Mouse (Mus musculus) heart, adult 9 months (tissue): ENCODE data around the gene Dst.
"Not testable (repeated sequence)": the region's sequence is repeated elsewhere in the genome, so short reads cannot be mapped to it uniquely, and the experiment has no call there.

Experiments
- DNase-seq, 2 experiments: peaks; one replicate each; pipeline ENCODE4 v3.0.0; 2022; ENCODE audit warnings: low spot score in 2 of 2

Dst gene

DNA sequence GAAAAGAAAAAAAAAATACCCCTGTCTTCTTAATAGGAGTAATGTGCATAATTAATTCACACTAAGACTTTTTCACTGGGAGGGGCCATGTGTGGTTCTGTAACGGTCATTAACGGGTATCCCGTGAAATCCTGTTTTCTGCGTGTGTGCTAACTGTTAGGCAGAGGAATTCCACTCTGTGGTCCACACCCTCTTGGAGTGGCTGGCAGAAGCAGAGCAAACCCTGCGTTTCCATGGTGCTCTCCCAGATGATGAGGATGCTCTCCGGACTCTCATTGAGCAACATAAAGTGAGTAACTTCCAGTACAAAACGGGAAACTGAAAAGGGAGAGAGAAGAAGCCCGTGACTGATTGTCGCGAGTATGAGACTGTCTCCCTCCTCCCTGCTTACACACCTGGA, 379.7 kb downstream of the Dst start:
- DNase-seq = no peak

DNA sequence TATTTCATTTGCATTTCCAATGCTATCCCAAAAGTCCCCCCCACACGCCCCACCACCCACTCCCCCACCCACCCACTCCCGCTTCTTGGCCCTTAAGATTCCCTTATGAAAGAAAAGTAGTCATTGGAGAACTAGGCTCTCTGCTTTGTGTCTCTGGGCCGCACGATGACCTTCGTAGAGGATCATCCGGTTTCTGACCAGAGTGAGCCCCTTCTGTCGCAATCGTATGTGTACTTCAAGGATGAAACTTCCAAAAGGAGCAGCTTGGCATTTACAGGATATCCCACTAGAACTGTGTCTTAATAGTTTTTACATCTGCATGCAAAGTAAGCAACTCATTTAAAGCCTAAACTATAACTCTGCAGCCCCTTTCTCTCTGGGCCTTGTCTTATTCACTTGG, 380.2 kb downstream of the Dst start:
- DNase-seq = no peak

DNA sequence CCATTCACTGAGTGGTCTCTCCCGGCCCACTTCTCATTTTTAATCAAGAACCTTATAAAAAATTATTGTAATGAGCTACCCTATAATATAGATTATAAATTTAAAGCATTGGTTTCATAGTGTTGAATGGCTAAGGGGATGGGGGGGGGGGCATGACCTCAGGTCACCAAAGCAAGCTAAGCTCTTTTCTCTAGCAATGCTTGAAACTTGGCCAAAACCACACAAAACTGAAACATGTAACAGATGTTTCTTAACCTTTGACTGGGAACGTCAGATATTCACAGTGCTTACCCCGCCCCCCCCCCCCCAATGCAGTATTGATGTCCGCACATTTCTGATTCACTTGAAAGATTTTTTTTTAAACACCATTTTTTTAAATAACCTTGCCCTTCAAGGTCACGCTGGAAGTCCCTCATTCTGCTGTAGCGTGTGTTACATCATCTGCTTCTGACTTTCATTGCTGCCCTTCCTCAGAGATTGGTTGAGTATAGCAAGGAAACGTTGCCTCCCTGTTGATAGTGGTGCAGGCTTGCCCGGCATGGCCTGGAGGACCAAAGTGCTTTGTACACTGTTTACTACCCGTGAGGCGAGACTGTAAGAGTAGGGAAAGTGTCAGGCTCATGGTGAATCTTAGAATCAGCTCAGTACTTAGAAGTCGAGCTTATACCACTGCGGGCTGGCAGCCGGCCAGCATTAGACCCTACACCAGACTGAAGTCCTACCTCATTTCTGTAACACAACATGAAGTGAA, 380.9 kb downstream of the Dst start:
- DNase-seq = no peak

DNA sequence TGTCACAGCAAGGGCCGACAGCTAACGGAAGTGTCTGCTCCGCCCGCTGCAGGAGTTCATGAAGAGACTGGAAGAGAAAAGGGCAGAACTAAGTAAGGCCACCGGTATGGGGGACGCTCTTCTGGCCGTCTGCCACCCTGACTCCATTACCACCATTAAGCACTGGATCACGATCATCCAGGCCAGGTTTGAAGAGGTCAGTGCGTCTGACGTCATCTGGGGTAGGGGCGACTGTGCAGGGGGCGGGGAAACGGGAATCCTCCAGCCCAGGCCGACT, 381.4 kb downstream of the Dst start:
- DNase-seq = no peak

DNA sequence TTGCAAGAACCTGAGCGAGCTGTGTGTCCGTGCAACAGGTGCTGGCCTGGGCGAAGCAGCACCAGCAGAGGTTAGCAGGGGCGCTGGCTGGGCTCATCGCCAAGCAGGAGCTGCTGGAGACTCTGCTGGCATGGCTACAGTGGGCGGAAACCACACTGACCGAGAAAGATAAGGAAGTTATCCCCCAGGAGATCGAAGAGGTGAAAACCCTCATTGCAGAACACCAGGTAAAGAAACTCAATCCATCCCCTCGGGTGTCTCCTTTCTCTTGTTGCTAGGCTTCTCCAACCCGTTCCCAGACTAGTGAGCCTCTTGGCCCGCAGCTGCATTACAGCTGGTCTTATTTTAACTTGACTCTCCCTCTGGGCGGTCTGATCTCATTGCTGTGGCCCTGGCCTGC, 382.3 kb downstream of the Dst start:
- DNase-seq = peak; percentile 71 to 74

DNA sequence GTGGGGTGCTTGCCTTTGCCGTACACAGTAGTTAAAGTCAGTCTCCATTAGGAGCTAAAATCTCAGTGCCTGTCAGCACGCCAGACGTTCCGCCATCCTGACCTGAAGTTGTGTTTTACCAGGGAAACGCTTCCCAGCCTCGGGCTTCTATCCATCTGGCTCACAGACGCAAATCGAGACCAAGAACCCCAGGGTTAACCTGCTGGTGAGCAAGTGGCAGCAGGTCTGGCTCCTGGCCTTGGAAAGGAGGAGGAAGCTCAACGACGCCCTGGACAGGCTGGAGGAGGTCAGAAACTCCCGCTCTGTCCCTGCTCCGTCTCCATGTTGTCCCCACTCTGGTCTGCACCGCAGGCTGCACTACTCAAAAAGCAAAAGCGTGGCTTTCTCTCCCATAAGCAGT, 385.2 kb downstream of the Dst start:
- no peak for DNase-seq

DNA sequence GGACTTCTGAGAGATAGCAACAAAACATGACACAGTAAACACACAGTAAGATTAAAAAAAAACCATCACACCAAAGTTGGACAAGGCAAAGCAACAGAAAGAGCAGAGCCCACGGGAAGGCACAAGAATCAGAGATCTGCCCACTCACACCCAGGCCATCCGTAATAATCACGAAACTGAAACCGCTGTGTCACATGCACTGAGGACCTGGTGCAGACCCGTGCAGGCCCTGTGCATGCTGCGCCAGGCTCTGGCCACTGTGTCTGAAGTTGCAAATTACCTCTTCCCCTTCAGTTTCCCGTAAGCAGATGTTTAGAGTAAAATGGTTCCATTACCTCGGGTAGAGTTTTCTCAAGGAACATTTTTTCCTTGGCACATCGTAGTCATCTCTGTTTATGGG, 389.6 kb downstream of the Dst start:
- DNase-seq = no peak

DNA sequence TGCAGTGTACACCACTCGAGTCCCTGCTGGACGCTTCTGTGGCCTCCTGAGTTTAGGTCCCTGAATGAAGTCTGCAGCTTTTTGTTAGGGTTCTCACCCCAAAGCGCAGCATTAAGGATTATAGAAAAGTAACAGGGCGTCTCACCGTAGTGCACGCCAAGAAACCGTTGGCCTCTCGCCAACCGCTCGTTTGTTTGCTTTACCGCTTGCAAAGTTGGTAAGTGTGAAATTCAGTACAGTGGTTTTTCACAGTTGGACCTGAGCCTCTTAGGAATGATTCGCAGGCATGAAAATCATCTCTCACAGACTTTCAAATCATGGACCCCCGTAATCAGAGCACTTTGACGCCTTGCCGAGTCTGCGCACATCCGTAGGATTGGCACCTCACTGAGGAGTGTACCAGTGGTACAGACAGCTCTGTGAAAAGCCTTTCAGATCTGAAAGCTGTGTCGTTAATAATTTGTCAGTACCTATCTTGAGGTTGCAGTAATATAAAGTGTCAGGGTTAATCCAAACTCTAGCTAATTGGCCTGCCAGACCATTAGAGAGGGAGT, 390.7 kb downstream of the Dst start:
- DNase-seq = no peak

DNA sequence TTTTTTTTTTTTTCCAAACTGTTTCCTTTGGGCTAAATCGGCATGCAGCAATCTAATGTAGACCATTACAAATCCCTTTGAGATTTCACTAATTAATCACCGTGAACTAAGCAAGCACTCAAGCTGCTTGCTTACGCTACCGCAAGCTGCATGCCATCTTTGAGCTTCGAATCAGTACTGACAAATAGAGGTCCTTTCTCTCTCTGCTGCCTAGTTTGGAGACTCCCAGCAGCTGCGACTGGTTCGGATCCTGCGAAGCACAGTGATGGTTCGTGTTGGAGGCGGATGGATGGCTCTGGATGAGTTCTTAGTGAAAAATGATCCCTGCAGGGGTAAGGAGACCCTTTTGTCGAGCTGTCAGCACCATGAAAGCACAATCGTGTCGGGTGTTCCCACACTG, 391.5 kb downstream of the Dst start:
- DNase-seq = no peak

DNA sequence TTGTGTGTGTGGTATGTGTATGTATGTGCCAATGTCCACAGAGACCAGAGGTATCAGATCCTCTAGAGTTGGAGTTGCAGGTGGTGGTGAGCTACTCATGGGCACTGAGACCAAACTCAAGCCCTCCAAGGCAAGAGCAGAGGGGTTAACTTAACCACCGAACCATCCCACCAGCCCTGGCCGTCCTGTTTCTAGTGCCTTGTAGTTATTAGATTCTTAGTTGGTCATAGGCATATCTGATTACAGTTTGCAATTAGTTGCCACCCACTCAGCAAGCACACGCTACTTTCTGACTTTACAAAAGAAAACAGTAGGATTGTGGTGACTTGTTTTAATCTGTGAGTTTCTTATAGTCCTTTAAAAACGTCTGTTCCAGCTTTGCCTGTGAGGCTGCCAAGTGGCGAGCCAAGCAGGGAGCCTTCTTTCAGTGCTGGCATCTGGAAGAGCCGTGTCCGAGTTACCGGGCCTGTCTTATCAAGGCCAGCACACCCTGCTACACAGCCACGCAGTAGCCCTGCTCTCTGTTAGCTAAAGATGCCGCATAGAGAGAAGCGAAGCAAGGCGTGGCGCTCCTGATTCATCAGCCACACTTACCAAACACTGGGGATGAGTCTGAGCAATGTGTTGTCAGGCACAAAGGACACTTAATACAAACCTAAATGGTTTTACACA, 392.4 kb downstream of the Dst start:
- no peak for DNase-seq

DNA sequence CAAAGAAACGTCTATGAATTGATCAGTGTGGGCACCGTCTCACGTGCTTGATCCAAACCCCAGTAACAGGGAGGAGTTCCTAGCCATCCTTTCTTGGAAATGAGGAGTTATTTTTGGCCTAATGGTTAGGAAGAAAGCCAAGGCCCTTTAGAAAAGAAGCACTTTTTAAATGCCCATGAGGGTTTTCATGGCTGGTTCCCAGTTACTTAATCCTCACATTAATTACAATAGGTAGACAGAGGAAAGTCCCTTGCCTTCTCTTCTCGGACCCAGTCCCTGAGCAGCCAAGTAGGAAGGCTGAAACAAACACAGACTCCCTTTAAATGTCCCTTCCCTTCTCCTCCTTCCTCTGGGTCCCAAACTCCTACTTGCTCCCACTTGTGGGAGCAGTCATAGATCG, 396.2 kb downstream of the Dst start:
- no peak for DNase-seq

DNA sequence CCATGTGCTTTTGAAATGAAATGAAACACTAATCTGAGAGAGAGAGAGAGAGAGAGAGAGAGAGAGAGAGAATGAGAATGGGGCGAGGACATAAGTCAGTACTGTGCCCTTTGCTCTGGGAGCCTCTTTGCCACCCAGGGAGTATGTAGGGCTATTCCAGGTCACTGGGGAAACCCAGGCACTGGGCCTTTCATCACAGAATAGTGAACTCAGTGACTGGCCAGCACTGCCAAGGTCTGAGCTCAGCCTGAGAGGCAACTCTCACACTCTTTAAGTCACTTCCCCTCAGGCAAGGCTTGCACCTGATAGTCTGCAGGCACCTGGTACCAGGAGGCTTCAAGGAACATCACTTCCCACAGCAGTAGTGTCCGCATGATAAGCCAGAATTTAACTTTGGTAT, 398.7 kb downstream of the Dst start:
- DNase-seq = no peak

DNA sequence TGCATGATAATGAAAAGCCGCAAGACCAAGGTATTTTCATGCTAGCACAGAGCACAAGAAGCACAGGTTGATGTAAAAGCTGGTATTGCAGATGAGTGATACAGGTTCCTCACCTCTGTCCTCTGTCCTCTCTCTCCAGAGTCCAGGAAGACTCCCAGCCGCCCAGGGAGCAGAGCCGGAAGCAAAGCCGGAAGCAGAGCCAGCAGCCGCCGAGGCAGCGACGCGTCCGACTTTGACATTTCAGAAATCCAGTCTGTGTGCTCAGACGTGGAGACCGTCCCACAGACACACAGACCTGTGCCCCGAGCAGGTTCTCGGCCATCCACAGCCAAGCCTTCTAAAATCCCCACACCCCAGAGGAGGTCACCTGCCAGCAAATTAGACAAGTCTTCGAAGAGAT, 399.2 kb downstream of the Dst start:
- no peak for DNase-seq

DNA sequence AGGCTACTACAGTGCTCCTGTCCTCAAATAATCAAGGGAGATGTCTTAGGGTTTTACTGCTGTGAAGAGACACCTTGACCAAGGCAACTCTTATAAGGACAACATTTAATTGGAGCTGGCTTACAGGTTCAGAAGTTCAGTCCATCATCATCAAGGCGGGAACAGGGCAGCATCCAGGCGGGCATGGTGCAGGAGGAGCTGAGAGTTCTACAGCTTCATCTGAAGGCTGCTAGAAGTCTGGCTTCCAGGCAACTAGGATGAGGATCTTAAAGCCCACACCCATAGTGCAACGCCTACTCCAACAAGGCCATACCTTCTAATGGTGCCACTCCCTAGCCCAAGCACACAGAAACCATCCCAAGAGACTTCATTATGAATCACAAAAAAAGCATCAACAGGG, 400.8 kb downstream of the Dst start:
- DNase-seq = not testable (repeated sequence)

DNA sequence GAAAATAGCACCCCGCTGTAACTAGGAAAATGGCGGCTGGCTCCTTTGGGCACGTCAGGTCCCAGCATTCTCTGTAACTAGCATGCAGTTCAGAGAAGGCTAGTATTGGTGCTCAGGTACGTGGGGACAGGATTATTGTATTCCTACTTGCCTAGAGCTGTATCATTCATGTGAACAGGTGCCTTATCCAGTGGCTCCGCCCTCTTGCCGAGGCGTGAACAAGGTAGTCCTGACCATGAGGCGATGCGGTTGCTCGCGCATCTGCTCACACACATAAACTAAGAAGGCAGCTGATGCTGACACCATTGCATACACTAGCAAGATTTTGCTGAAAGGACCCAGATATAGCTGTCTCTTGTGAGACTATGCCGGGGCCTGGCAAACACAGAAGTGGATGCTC, 401.4 kb downstream of the Dst start:
- no peak for DNase-seq

DNA sequence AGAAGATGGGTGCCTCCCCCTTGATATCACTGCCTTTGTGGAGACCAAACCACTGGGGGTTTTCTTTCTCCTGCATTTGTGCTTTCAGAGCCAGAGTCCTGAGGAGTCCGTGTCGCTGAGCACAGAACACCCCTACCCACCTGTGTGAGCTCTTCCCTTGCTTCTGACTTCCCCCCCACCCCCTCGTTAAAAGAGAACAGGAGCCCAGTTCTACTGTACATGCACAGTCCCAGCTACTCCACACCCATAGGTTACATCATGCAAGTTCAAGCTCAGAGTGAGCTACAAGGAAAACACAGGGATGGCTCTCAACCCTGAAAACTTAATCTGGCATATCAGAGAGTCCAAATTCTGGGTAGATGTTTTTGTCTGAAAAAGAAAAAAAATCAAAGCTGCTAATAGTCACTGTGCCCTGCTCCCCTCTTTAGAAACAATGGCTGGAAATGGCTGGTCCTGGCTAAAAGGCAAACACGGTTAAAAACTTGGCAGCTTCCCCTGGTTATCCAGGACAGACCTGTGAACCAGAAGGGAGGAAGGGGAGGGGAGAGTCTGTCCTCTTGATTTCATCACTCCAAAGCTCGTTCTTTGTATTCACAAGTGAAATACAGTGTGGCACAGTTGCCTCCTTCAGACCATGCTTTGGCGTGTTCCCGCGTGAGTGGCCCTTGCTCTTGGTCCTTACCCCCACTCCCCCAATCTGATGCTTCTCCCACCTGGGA, 402.7 kb downstream of the Dst start:
- DNase-seq = no peak

DNA sequence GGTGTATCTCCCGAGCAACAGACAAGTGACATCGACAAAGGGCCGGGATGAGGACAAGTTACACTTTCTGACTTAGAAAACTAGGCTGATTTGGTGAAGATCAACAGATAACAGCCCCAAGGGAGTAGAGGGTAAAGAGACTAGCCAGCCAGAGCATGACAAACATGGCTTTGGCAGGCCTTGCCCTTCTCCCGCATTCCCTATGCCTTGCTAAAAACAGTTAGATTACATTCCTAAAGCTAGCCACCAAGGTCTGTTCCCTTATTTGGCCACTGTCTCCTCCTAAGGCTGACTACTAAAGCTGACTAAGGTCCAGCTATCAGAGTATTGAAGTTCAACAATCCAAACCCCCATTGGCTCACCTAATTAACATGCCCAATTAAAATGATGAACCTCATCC, 404.8 kb downstream of the Dst start:
- DNase-seq = no peak

DNA sequence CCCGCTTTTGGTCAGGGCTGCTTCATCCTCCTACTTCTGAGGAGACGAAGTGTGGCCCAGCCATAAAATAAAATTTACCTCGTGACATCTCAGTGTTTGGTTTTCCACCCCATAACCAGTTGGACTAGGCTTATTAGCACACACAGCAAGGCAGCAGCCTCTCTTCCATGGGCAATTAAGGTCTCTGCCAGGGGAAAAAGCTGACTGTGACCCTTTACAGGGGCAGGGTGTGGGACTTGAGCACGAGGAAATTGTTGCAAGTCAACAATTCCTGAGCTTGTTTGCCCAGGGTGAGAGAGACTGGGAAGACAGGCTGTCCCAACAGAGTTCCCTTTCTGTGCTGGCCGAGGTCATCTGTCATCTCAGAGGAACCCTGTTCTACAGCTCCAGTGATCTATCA, 407.4 kb downstream of the Dst start:
- DNase-seq = no peak

DNA sequence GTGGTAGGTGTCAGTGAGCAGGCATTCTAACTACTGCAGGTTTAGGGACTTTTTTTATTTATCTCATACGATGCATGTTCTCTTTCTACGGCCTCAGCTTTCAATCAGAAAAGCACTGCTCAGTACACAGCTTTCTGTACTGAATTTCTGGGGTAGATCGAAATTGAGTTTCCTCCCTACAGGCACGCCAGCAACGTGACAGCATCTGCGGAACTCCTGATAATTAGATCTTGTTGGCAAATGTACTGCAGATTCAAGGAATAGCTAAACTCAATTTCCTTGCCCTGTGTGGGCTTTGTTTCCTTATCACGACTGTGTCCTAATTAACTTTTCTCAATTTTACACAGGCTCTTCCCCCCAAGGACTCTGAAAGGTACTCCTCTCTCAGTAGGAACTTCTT, 416.2 kb downstream of the Dst start:
- no peak for DNase-seq

DNA sequence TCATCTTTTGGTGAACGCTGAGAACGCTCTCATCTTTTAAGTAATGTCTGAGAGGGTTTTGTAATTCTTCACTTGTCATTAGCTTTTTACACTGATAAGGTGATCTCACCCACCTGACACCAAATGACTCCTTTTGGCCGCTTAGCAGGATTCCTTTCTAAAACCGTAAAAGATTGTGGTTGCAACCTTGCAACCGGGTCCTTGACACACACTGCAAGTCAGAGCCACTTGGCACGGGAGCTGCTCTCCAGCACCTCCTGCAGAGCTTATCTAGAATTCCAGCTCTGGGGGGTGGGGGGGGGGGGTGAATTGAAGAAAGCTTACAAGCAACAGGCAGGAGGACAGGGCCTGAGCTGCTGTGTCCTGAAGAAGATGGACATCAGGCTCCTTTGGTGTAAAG, 420.6 kb downstream of the Dst start:
- peak in 1 of 2 experiments; percentile 31 for DNase-seq

DNA sequence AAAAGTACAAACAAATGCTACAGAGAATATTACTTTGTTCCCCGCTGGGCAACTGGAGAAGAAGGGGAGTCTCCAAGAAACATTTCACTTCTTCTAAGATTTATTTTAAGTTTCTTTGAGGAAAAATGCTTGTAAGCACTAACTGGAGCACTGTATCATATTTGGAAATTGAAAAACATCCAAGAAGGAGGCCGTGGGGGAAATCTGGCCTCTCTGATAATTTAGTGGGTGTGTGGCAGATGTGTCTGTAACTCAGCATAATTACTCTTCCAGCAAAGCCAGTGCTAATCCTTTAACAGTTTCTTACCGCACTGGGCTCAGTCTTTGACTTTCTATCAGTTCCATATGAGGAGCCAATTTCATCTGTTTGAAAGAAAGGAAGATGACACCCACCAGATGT, 423.7 kb downstream of the Dst start:
- DNase-seq = no peak
